14 mouse cellular contexts compared by ENCODE assay signal in genomic region chr14:76081451-76081850, GRCm38 (mm10). TPM values are rescaled to one million over a fixed set of nuclear protein-coding genes. Genes with fewer than 3 reads are reported as not detected.
DNase-seq lines count a peak whose midpoint lies in the region; ATAC-seq and TF ChIP-seq lines count a peak whose summit lies in the region.
"Had no signal": no experiment of that assay in that cellular context is flagged by ENCODE, and none has a peak within 500 bp of the region (broad histone marks: within the 10 kb centered on the region; RNA-seq: fewer than 3 reads in every experiment).

No protein-coding gene starts in this region.

- H3K27ac ChIP-seq in lung, embryonic 14.5 days (ENCODE audit: low read depth) = no peak overlapping the region
- H3K27ac ChIP-seq in liver, embryonic 14.5 days = no peak overlapping the region
- H3K27ac ChIP-seq: embryonic facial prominence, embryonic 15.5 days; stomach, embryonic 15.5 days had no signal

- ATAC-seq in lung, embryonic 14.5 days (ENCODE audit: insufficient read depth) = no peak
- ATAC-seq in liver, embryonic 14.5 days (ENCODE audit: insufficient read depth) = no peak

- H3K4me2 ChIP-seq in lung, embryonic 14.5 days = no peak overlapping the region
- no peak overlapping the region for H3K4me2 ChIP-seq in liver, embryonic 14.5 days (ENCODE audit: low read depth)
- H3K4me2 ChIP-seq: embryonic facial prominence, embryonic 15.5 days; stomach, embryonic 15.5 days had no signal

- peak; percentile 7 to 23 for DNase-seq in heart, postnatal 36 days
- DNase-seq in heart, adult 8-10 months (ENCODE audit: low spot score) = no peak
- DNase-seq in lung, embryonic 14.5 days = peak; percentile 17
- no peak for DNase-seq in lung, adult 2 months
- peak; percentile 80 for DNase-seq in WW6 (ENCODE audit: low read depth, low spot score)
- DNase-seq in liver, embryonic 14.5 days (ENCODE audit: low read depth in 3 of 3, low spot score in 3 of 3) = no peak
- no peak for DNase-seq in B cell, adult 2 months
- no peak for DNase-seq in kidney, postnatal 10 days
- DNase-seq: cerebellum, adult 2 months; kidney, adult 9 months; midbrain, embryonic 14.5 days; right cerebral cortex, postnatal 4 days had no signal

- no peaks in the 10 kb centered on the region for H3K27me3 ChIP-seq in lung, embryonic 14.5 days (ENCODE audit: insufficient read depth, low read length)
- no peaks in the 10 kb centered on the region for H3K27me3 ChIP-seq in liver, embryonic 14.5 days (ENCODE audit: control insufficient read depth, insufficient read depth, low read length)
- H3K27me3 ChIP-seq: embryonic facial prominence, embryonic 15.5 days; stomach, embryonic 15.5 days had no signal

- intact Hi-C loops in heart, postnatal 36 days (cut with DNase I) = no loop called here

- H3K4me1 ChIP-seq in lung, embryonic 14.5 days (ENCODE audit: insufficient read depth) = no peaks in the 10 kb centered on the region
- H3K4me1 ChIP-seq in lung, adult 2 months (ENCODE audit: control insufficient read depth, insufficient read depth, low read length) = no peaks in the 10 kb centered on the region
- H3K4me1 ChIP-seq in liver, embryonic 14.5 days (replicated peaks; ENCODE audit: control insufficient read depth in 2 of 2, insufficient read depth in 2 of 2, low read length in 1 of 2) = no peaks in the 10 kb centered on the region
- H3K4me1 ChIP-seq: embryonic facial prominence, embryonic 15.5 days; stomach, embryonic 15.5 days had no signal

- no peaks in the 10 kb centered on the region for H3K36me3 ChIP-seq in lung, embryonic 14.5 days (ENCODE audit: insufficient read depth)
- H3K36me3 ChIP-seq in liver, embryonic 14.5 days (replicated peaks; ENCODE audit: control insufficient read depth, insufficient read depth, low read depth) = no peaks in the 10 kb centered on the region
- H3K36me3 ChIP-seq: embryonic facial prominence, embryonic 15.5 days; stomach, embryonic 15.5 days had no signal

- no peak overlapping the region for H3K4me3 ChIP-seq in lung, embryonic 14.5 days (ENCODE audit: low read depth, low read length)
- H3K4me3 ChIP-seq in lung, adult 2 months (replicated peaks; ENCODE audit: extremely low read depth, low read depth, low read length) = no peak overlapping the region
- no peak overlapping the region for H3K4me3 ChIP-seq in liver, embryonic 14.5 days (ENCODE audit: insufficient read depth in 1 of 2, low read depth in 2 of 2, low read length in 2 of 2)
- H3K4me3 ChIP-seq: embryonic facial prominence, embryonic 15.5 days; stomach, embryonic 15.5 days had no signal

- 56% methylated on average over 11 of the region's 11 CpGs for WGBS in lung, embryonic 14.5 days
- 59% methylated on average over 11 of the region's 11 CpGs for WGBS in lung, adult 2 months
- WGBS in liver, embryonic 14.5 days (ENCODE audit: insufficient replicate concordance) = 64% methylated on average over 11 of the region's 11 CpGs

- TF ChIP-seq EP300 in liver, embryonic 14.5 days (IDR thresholded peaks at IDR 0.05; ENCODE audit: low read depth) = no peak

- H3K9me3 ChIP-seq in lung, embryonic 14.5 days (ENCODE audit: low read depth, low read length) = no peaks in the 10 kb centered on the region
- no peaks in the 10 kb centered on the region for H3K9me3 ChIP-seq in liver, embryonic 14.5 days (ENCODE audit: control insufficient read depth, low read length)
- H3K9me3 ChIP-seq: embryonic facial prominence, embryonic 15.5 days; stomach, embryonic 15.5 days had no signal

- no peak overlapping the region for H3K9ac ChIP-seq in lung, embryonic 14.5 days
- no peak overlapping the region for H3K9ac ChIP-seq in liver, embryonic 14.5 days (replicated peaks)
- H3K9ac ChIP-seq: embryonic facial prominence, embryonic 15.5 days; stomach, embryonic 15.5 days had no signal

- TF ChIP-seq CTCF in lung, embryonic 14.5 days (IDR thresholded peaks at IDR 0.05; ENCODE audit: low read depth) = peak; percentile 21
- no peak for TF ChIP-seq CTCF in lung, adult 2 months (IDR thresholded peaks at IDR 0.05; ENCODE audit: insufficient read depth, low read length)
- TF ChIP-seq CTCF in liver, embryonic 14.5 days (IDR thresholded peaks at IDR 0.05; ENCODE audit: low read depth) = 0 out of 2 replicates have a peak, but pooled peaks have one; percentile 12

- TF ChIP-seq POLR2A in lung, adult 2 months (IDR thresholded peaks at IDR 0.05; ENCODE audit: borderline replicate concordance, extremely low read depth, low read depth, low read length) = no peak

RNA-seq across cellular contexts. Expression of gene Gpalpp1, which starts 29.1 kb away (rescaled TPM):
- 10 to 100 TPM in 1 of 2 experiments, 1 to 10 TPM in 1; 9.3 to 12.5 TPM for total RNA-seq in heart, postnatal 36 days (2021)
- total RNA-seq in heart, adult 8-10 months (2022) = 10 to 100 TPM in 3 of 4 experiments, 1 to 10 TPM in 1; 9.5 to 12.3 (median 10.4) TPM
- polyA plus RNA-seq in lung, embryonic 14.5 days (2014; fragmentation: Nextera tagmentation; extraction: Ambion mirVana) = 13.6 and 14.7 TPM in 2 replicates
- 3.4 and 6.0 TPM in 2 replicates for polyA plus RNA-seq in lung, adult 2 months (2012; rRNA removed)
- 2.7 and 3.9 TPM in 2 replicates for polyA plus RNA-seq in liver, embryonic 14.5 days (2012; rRNA removed)
- polyA plus RNA-seq in liver, embryonic 14.5 days (2014; fragmentation: Nextera tagmentation; extraction: Ambion mirVana) = 5.2 and 6.3 TPM in 2 replicates

RNA-seq across cellular contexts. Expression of gene Nufip1, which starts 29.2 kb away (rescaled TPM):
- 1 to 10 TPM; 3.5 to 3.9 TPM for total RNA-seq in heart, postnatal 36 days (2021)
- total RNA-seq in heart, adult 8-10 months (2022) = 1 to 10 TPM; 3.0 to 3.6 (median 3.2) TPM
- 15.2 and 15.5 TPM in 2 replicates for polyA plus RNA-seq in lung, embryonic 14.5 days (2014; fragmentation: Nextera tagmentation; extraction: Ambion mirVana)
- 2.5 and 2.7 TPM in 2 replicates for polyA plus RNA-seq in lung, adult 2 months (2012; rRNA removed)
- 1.9 and 3.1 TPM in 2 replicates for polyA plus RNA-seq in liver, embryonic 14.5 days (2012; rRNA removed)
- polyA plus RNA-seq in liver, embryonic 14.5 days (2014; fragmentation: Nextera tagmentation; extraction: Ambion mirVana) = 4.6 and 5.3 TPM in 2 replicates

Comparison
In these comparisons a context has a peak if more than half of its experiments do, and no peak if none do; other contexts are left out.
1. DNase-seq: peak in heart, postnatal 36 days (2 of 2), lung, embryonic 14.5 days (single experiment) and WW6 (single experiment); none in heart, adult 8-10 months (single experiment), lung, adult 2 months (single experiment), liver, embryonic 14.5 days (0 of 3), B cell, adult 2 months (0 of 2) and kidney, postnatal 10 days (single experiment).